Mouse (Mus musculus): ENCODE measurements around the gene Prkag2.
A peak's percentile ranks its signal among the peaks of the same experiment; 100 is the strongest.

Gene Prkag2

DNA sequence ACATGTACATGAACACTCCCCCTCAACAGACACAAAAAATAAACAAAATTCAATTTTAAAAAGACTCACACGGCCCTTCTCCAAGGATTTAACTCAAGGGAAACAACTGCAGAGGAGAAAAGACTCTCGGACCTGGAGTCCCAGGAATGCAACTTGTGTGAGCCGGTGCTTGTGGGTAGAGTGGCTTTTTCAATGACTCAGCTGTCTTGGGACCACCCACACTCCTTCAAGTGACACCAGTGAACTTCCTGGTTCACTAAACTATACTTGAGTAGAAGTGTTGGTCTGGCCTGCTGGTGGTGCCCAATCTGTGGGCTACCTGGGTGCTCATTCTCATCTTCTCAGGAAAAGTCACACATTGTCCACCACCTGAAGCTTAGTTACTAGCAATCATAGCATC lies 53.7 kb downstream of the Prkag2 start:
- no peak for DNase-seq

DNA sequence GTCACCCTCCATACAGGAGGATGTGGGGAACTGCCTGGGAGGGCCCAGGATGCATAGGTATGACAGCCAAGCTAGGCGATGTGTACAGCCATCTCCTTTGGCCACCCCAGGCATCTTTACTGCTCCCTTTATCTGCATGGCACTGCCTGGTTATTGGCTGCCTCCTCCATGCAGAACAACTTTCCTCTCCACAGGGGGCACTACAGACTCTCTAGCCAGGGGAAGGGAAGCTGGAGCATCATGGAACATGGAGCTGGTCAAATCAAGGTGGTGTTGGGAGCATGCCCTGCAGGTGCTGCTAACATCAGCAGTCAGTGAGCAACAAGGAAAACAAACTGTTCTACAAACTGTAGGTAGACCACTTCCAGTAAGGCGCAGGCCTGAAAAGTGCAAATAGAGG lies 56.4 kb downstream of the Prkag2 start:
- no peak for DNase-seq

GRCm38 (mm10) chr5:25041947-25042346 lies 58.5 kb downstream of the Prkag2 start:
- no peak for DNase-seq

DNA sequence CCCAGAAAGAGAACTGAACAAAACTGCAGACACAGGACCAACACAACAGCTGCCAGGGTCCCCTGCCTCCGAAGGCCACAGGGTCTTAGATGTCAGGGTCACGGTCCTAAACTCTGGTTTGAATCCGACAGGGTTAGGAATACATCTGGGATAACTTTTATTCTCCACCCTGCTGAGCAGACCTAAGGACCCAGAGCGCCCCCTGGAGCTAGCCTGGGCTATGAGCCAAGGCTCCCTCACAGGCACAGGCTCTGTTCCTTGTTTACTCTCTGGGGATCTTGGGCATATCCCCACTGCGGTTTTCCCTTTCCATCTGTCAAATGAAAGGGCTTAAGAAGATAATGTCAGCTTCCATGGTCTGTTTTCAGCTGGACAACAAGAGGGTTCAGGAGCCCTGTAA lies 59.1 kb downstream of the Prkag2 start:
- DNase-seq: peak in 1 of 2 experiments; percentile 30

DNA sequence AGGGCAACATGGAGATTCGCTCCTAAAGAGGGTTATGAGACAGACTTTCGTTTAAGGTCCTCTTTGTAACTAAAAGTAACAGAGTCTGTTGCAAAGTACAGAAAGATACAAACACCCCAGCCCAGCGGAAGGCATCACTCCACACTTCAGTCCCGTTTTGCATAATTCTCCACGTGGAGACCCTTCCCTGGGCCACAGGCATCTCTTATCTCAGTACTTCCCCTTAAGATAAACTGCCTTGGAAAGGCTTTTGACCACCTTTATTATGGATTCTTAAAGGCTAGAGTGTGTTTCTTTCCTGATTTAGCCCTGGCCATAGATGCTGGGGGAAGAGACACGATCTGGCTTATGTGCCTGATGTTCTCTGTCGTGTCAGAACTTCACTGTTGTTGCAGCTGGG lies 59.5 kb downstream of the Prkag2 start:
- no peak for DNase-seq

- no peak for DNase-seq
Observed at GRCm38 (mm10) chr5:25038827-25039226, 61.6 kb downstream of the Prkag2 start.

GRCm38 (mm10) chr5:25035391-25035790 lies 65.1 kb downstream of the Prkag2 start:
- DNase-seq: peak in 1 of 2 experiments; percentile 24

DNA sequence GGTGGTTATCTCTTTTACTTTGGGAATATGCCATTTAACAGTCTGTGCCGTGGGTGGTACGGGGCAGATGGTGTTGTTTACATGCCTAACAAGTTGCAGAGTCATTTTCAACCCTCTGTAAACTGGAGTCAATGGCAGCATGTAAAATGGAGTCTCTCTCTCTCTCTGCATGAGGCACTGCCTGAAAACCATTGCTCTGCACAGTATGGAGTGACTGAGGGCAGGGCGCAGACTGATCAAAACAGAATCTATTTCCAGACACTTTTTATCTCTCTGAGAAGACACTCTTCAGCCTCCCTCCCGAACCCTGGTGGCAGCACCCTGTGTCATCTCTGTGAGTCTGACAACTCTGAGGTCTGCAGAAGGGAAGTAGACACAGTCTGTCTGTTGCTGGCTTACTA lies 69.0 kb downstream of the Prkag2 start:
- no peak for DNase-seq

- DNase-seq: no peak
Observed at GRCm38 (mm10) chr5:25031037-25031436, 69.4 kb downstream of the Prkag2 start.

DNA sequence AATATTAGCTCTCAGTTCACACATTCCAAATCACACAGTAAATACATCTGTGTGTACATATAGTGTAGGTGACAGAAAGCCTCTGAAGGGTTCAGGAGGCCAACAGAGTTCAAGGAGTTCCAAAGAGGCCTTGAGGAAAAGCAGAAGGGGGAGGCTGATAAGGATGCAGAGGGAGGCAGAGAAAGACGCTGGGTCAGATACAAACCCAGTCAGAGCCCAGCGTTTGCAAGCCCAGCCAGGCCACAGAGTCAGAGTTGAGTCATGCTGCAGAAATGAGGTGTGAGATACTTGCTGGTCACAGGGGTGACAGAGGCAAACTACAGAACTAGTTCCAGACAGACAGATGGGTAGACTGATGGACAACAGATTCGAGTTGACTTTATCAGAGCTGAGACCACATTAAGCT lies 70.2 kb downstream of the Prkag2 start:
- DNase-seq: no peak

GRCm38 (mm10) chr5:25027673-25028072 lies 72.8 kb downstream of the Prkag2 start:
- no peak for DNase-seq

DNA sequence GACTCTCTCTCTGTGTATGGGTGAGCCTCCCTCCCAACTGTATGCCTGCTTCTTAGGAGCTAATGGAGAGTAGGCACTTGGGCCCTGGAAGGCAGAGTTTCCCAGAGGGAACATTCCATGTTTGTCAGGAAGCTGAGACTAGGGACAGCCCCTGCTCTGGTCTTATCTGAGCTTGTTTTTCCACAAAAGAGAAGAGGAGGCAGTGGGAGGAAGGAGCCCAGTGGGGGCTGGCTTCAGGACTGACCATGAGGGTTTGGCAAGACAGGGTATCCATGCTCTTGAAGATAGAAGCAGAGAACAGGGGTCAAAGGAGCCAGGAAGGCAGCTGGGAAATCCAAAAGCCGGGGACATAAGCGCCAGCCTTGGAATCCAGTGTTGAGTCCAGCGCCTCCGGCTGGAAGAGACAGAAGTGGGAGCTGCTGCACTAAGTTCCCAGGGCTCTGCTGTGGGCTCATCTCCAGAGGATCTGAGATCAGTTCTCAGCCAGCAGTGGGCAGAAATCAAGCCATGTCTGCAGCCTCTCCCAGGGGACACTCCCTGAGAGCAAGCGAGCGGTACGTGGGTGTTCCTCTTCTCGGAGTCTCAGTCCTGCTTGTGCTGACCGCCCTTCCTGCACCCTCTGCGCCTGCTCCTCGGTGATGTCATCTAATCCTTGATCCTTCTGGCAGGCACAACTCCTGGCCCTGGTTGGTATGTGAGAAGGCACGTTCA lies 75.0 kb downstream of the Prkag2 start:
- DNase-seq: no peak

- peak in 1 of 2 experiments; percentile 58 for DNase-seq
Observed at GRCm38 (mm10) chr5:25022904-25023303, 77.5 kb downstream of the Prkag2 start.

- peak in 1 of 2 experiments; percentile 39 for DNase-seq
Observed at GRCm38 (mm10) chr5:25019221-25019620, 81.2 kb downstream of the Prkag2 start.

- peak in 1 of 2 experiments; percentile 23 for DNase-seq
Observed at GRCm38 (mm10) chr5:25012134-25012533, 88.3 kb downstream of the Prkag2 start.

GRCm38 (mm10) chr5:25011019-25011485 lies 89.4 kb downstream of the Prkag2 start:
- DNase-seq: peak; percentile 75 to 85

- peak; percentile 70 to 74 for DNase-seq
Observed at GRCm38 (mm10) chr5:25010438-25010892, 90.0 kb downstream of the Prkag2 start.

DNA sequence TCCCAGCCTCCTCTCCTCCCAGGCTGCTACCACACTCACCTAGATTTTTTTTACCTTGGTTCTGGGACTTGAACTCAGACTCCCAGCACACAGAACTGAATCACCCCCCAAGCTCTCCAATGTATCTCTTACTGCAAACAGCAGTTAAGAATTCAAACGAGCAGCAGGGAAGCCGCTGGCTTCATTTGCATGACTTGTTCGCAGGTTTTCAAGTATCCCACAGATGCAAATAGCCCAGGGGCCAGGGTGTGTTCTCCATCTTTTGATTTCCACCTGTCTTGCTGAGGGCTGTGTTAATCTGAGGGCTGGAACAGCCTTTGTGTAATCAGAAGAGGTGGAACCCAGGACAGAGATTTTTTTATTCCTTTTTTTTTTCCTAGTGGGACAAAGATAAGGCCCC lies 90.7 kb downstream of the Prkag2 start:
- no peak for DNase-seq

DNA sequence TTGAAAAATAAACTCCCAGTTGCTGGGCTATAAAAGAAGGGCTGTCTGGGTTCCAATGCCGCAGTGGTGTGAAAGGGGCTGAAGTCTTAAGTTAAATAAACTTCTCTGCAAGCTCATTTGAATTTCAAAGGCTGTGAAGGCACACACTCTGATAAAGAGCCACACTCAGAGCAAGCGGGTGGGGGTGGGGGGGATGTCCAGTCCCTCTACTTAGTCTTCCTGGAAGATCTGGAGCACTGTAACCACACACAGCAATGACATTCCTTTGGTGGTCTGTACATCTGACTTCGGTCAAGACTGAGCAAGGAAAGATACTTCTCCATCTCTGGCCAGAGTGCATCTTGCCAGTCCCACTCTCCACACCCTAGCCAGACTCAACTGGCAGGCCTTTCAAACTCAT lies 91.5 kb downstream of the Prkag2 start:
- DNase-seq: no peak

GRCm38 (mm10) chr5:25006848-25007247 lies 93.6 kb downstream of the Prkag2 start:
- DNase-seq: peak; percentile 82 to 84

GRCm38 (mm10) chr5:25005532-25006129 lies 94.8 kb downstream of the Prkag2 start:
- DNase-seq: no peak

GRCm38 (mm10) chr5:25001391-25001794 lies 99.0 kb downstream of the Prkag2 start:
- DNase-seq: no peak

GRCm38 (mm10) chr5:24999351-24999750 lies 101.1 kb downstream of the Prkag2 start:
- DNase-seq: no peak

GRCm38 (mm10) chr5:24995576-24996100 lies 104.8 kb downstream of the Prkag2 start:
- DNase-seq: peak; percentile 67 to 78

All from kidney, adult 8-10 months (tissue).